Mouse (Mus musculus) heart, postnatal 0 days (tissue): ENCODE measurements around the gene Dennd5a. TPM values are rescaled to one million over a fixed set of nuclear protein-coding genes. Genes with fewer than 3 reads are reported as not detected.

Source experiments
- ATAC-seq: fragments of 200-750 bp; cut with Nextera tagmentation; 2 replicates; pipeline ENCODE4 v1.8.0; 2017; ENCODE audit warnings: low read depth, moderate number of reproducible peaks, moderate library complexity; ENCODE audit not compliant: insufficient read depth
- DNase-seq: peaks from one replicate; pipeline ENCODE4 v3.0.0-alpha.2; 2016; ENCODE audit warnings: low spot score
- H3K27ac ChIP-seq: fragments of 300-500 bp; sonication (generic); 2 replicates; pipeline ENCODE4 v1.5.1; 2014; ENCODE audit warnings: low read depth, mild to moderate bottlenecking
- H3K27me3 ChIP-seq: fragments of 300-500 bp; sonication (generic); 2 replicates; pipeline ENCODE4 v1.6.1; 2014; ENCODE audit warnings: low read length, mixed read lengths; ENCODE audit not compliant: control insufficient read depth, insufficient read depth
- H3K36me3 ChIP-seq: fragments of 300-500 bp; sonication (generic); replicated peaks from 2 replicates; pipeline ENCODE4 v1.6.1; 2014; ENCODE audit warnings: low read length, mixed read lengths; ENCODE audit not compliant: control insufficient read depth, insufficient read depth
- H3K4me1 ChIP-seq: fragments of 300-500 bp; sonication (generic); 2 replicates; pipeline ENCODE4 v1.6.1; 2014; ENCODE audit warnings: antibody characterized with exemption; ENCODE audit not compliant: control insufficient read depth, insufficient read depth
- H3K4me2 ChIP-seq: fragments of 300-500 bp; sonication (generic); 2 replicates; pipeline ENCODE4 v1.6.1; 2014; ENCODE audit warnings: low read depth, mild to moderate bottlenecking, low read length, moderate library complexity
- H3K4me3 ChIP-seq: fragments of 300-500 bp; sonication (generic); 2 replicates; pipeline ENCODE4 v1.5.1; 2014; ENCODE audit warnings: low read depth, low read length
- H3K9ac ChIP-seq: fragments of 300-500 bp; sonication (generic); replicated peaks from 2 replicates; pipeline ENCODE4 v1.6.1; 2014; ENCODE audit warnings: low read depth, low read length, mixed read lengths
- H3K9me3 ChIP-seq: fragments of 300-500 bp; sonication (generic); replicated peaks from 2 replicates; pipeline ENCODE4 v1.6.1; 2016; ENCODE audit warnings: low read length; ENCODE audit not compliant: control insufficient read depth
- CTCF ChIP-seq: IDR thresholded peaks from 2 replicates; pipeline ENCODE4 v1.5.1; 2016; ENCODE audit warnings: antibody characterized with exemption, control low read depth, low read depth
- EP300 ChIP-seq: IDR thresholded peaks from 2 replicates; pipeline ENCODE4 v1.6.1; 2016; ENCODE audit warnings: antibody characterized with exemption, low read depth
- WGBS: fragments of 180-500 bp; shearing (Covaris S2); extraction: QIAGEN DNeasy Blood & Tissue Kit; methylation state at CpG from one replicate; pipeline ENCODE4 v1.1.7; 2014; 5-methylcytosine and 5-hydroxymethylcytosine counted together
- polyA plus RNA-seq: library from polyadenylated mRNA; unstranded; fragments of >200 nt; fragmentation: Nextera tagmentation; extraction: Ambion mirVana; gene quantifications from 2 replicates; pipeline ENCODE4 v1.2.1, GENCODE M21; 2015
- total RNA-seq: library from RNA; depleted of rRNA; stranded (reverse); fragments of >200 nt; gene quantifications from 2 replicates; pipeline ENCODE4 v1.2.3, GENCODE M21; 2014; ENCODE audit warnings: low replicate concordance

Dennd5a gene
- total and polyA plus RNA-seq, 2 experiments from 2014 or later, result 34.6 to 171 TPM

GRCm38 (mm10) chr7:109881561-109882099 lies 78.6 kb downstream of the Dennd5a start:
- peaks cover 6% of the 10 kb centered on the region; the same call in 1 of the 2 replicates for H3K4me1 ChIP-seq
- DNase-seq (no peak), ATAC-seq (no peak)
- H3K9ac ChIP-seq, result no peak overlapping the region
- no peak overlapping the region for H3K4me3 ChIP-seq
- H3K36me3 ChIP-seq, result no peaks in the 10 kb centered on the region
- no peak overlapping the region for H3K4me2 ChIP-seq
- no peak for TF ChIP-seq CTCF
- no peak for TF ChIP-seq EP300
- WGBS, result 46% methylated on average over 2 of the region's 2 CpGs
- H3K27me3 ChIP-seq, result no peaks in the 10 kb centered on the region
- no peaks in the 10 kb centered on the region for H3K9me3 ChIP-seq
- no peak overlapping the region for H3K27ac ChIP-seq

GRCm38 (mm10) chr7:109879158-109879557 lies 81.1 kb downstream of the Dennd5a start:
- peaks cover 6% of the 10 kb centered on the region; the same call in 1 of the 2 replicates for H3K4me1 ChIP-seq
- 15% methylated on average over 12 of the region's 12 CpGs for WGBS
- no peak overlapping the region for H3K9ac ChIP-seq

GRCm38 (mm10) chr7:109876085-109876484 lies 84.2 kb downstream of the Dennd5a start:
- Histone ChIP-seq H3K4me3 (no peak overlapping the region), H3K9me3 (no peaks in the 10 kb centered on the region), H3K36me3 (no peaks in the 10 kb centered on the region), H3K4me2 (no peak overlapping the region), H3K27me3 (no peaks in the 10 kb centered on the region), H3K9ac (no peak overlapping the region), H3K4me1 (peaks cover 6% of the 10 kb centered on the region; the same call in 1 of the 2 replicates), H3K27ac (no peak overlapping the region)
- TF ChIP-seq CTCF (peak; percentile 40), EP300 (no peak)
- no peak for ATAC-seq
- no peak for DNase-seq
- WGBS, result 68% methylated on average over 8 of the region's 8 CpGs

More at GRCm38 (mm10) chr7:109879158-109879557, 81.1 kb downstream of the Dennd5a start:
- Histone ChIP-seq H3K36me3 (no peaks in the 10 kb centered on the region), H3K27ac (0 out of 2 replicates have a peak overlapping the region, but pooled peaks have one; percentile 35), H3K4me2 (peak overlapping the region; percentile 42), H3K27me3 (no peaks in the 10 kb centered on the region), H3K9me3 (no peaks in the 10 kb centered on the region), H3K4me3 (0 out of 2 replicates have a peak overlapping the region, but pooled peaks have one; percentile 5)
- ATAC-seq (peak; percentile 36; the same call in 1 of the 2 replicates), DNase-seq (peak; percentile 37)
- TF ChIP-seq EP300, result no peak
- TF ChIP-seq CTCF, result no peak

- Histone ChIP-seq H3K4me3 (no peak overlapping the region), H3K36me3 (no peaks in the 10 kb centered on the region), H3K4me2 (no peak overlapping the region), H3K27me3 (no peaks in the 10 kb centered on the region), H3K9ac (no peak overlapping the region), H3K27ac (no peak overlapping the region), H3K4me1 (peaks cover 6% of the 10 kb centered on the region; the same call in 1 of the 2 replicates), H3K9me3 (no peaks in the 10 kb centered on the region)
- no peak for DNase-seq
- TF ChIP-seq CTCF (no peak), EP300 (no peak)
- ATAC-seq, result no peak
- WGBS, result 53% methylated on average over 3 of the region's 3 CpGs
Observed at GRCm38 (mm10) chr7:109875598-109875997, 84.7 kb downstream of the Dennd5a start.

- Histone ChIP-seq H3K4me3 (no peak overlapping the region), H3K4me1 (peaks cover 6% of the 10 kb centered on the region; the same call in 1 of the 2 replicates), H3K9ac (no peak overlapping the region), H3K9me3 (no peaks in the 10 kb centered on the region), H3K4me2 (no peak overlapping the region), H3K27me3 (no peaks in the 10 kb centered on the region), H3K27ac (no peak overlapping the region), H3K36me3 (no peaks in the 10 kb centered on the region)
- no peak for DNase-seq
- ATAC-seq, result no peak
- TF ChIP-seq CTCF (no peak), EP300 (no peak)
Observed at GRCm38 (mm10) chr7:109875033-109875432, 85.2 kb downstream of the Dennd5a start.

DNA sequence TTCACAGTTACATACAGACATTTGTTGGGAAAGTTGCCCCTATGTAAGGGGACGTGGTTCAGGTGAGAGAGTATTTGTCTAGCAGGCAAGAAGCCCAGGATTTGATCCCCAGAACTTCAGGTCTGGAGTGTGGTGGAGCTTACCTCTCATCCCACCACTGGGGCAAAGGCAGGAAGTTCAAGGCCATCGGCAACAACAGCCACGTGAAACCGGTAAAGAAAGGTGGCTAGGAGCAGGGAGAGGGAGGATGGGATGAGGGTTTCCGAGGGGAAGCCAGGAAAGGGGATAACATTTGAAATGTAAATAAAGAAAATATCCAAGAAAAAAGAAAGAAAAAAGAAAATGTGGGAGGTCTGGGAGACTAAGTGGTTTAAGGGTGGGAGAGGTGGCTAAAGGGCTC lies 87.1 kb downstream of the Dennd5a start:
- H3K4me3 ChIP-seq, result no peak overlapping the region
- no peaks in the 10 kb centered on the region for H3K27me3 ChIP-seq
- TF ChIP-seq CTCF (no peak), EP300 (no peak)
- no peak overlapping the region for H3K9ac ChIP-seq
- no peaks in the 10 kb centered on the region for H3K9me3 ChIP-seq
- no peak for ATAC-seq
- no peak for DNase-seq
- 63% methylated on average over 5 of the region's 5 CpGs for WGBS
- no peaks in the 10 kb centered on the region for H3K36me3 ChIP-seq
- H3K27ac ChIP-seq, result no peak overlapping the region
- H3K4me2 ChIP-seq, result no peak overlapping the region
- no peaks in the 10 kb centered on the region for H3K4me1 ChIP-seq
